Mouse (Mus musculus) liver, embryonic 14.5 days (tissue): ENCODE results near the gene Svs2.

Experiments
- CTCF ChIP-seq: IDR thresholded peaks from 2 replicates; pipeline ENCODE4 v1.5.1; 2016; ENCODE audit warnings: antibody characterized with exemption, low read depth, control low read depth
- EP300 ChIP-seq: IDR thresholded peaks from 2 replicates; pipeline ENCODE4 v1.6.1; 2016; ENCODE audit warnings: antibody characterized with exemption, low read depth

GRCm38 (mm10) chr2:164199626-164200327, 38.5 kb downstream of the Svs2 start, which contains the start of gene Wfdc15a:
- TF ChIP-seq CTCF (no peak), EP300 (no peak)
